Mouse (Mus musculus): Measurements from ENCODE around the gene Ing2. TPM values are rescaled to one million over a fixed set of nuclear protein-coding genes. Genes with fewer than 3 reads are reported as not detected.
A peak's percentile ranks its signal among the peaks of the same experiment; 100 is the strongest.

Gene Ing2
- total and polyA plus RNA-seq, 2 experiments from 2014 or later = 3.0 to 4.1 TPM

- peak; percentile 35 for DNase-seq (ENCODE audit: low spot score)
- Histone ChIP-seq H3K4me1 (ENCODE audit: control insufficient read depth, insufficient read depth) (no peaks in the 10 kb centered on the region; the same call in 1 of the 2 replicates), H3K27ac (ENCODE audit: low read depth) (peak overlapping the region; percentile 96), H3K4me3 (ENCODE audit: low read depth, low read length) (peak overlapping the region; percentile 69), H3K27me3 (ENCODE audit: control insufficient read depth, insufficient read depth, low read length) (no peaks in the 10 kb centered on the region), H3K36me3 (replicated peaks; ENCODE audit: control insufficient read depth, insufficient read depth, low read length) (peaks cover 23% of the 10 kb centered on the region), H3K9ac (replicated peaks; ENCODE audit: low read depth, low read length) (peak overlapping the region; percentile 74), H3K9me3 (replicated peaks; ENCODE audit: control insufficient read depth, low read length) (no peaks in the 10 kb centered on the region), H3K4me2 (ENCODE audit: low read depth, low read length) (peak overlapping the region; percentile 77)
- WGBS = 0% methylated on average over 40 of the region's 44 CpGs
- TF ChIP-seq CTCF (IDR thresholded peaks at IDR 0.05; ENCODE audit: low read depth) = peak; percentile 8; the same call in 1 of the 2 replicates
- no peak for TF ChIP-seq EP300 (IDR thresholded peaks at IDR 0.05; ENCODE audit: low read depth)
- ATAC-seq (ENCODE audit: insufficient read depth, low read depth) = peak; percentile 33
Observed at GRCm38 (mm10) chr8:47713171-47713663, 37.9 kb upstream of the Ing2 start.

- 83% methylated on average over 5 of the region's 5 CpGs for WGBS
Observed at GRCm38 (mm10) chr8:47708106-47708505, 32.8 kb upstream of the Ing2 start.

GRCm38 (mm10) chr8:47706746-47707145, 31.4 kb upstream of the Ing2 start:
- peaks cover 32% of the 10 kb centered on the region for H3K36me3 ChIP-seq (replicated peaks; ENCODE audit: control insufficient read depth, insufficient read depth, low read length)
- WGBS = 86% methylated on average over 8 of the region's 8 CpGs

More at GRCm38 (mm10) chr8:47708106-47708505, 32.8 kb upstream of the Ing2 start:
- peaks cover 37% of the 10 kb centered on the region for H3K36me3 ChIP-seq (replicated peaks; ENCODE audit: control insufficient read depth, insufficient read depth, low read length)
- ATAC-seq (ENCODE audit: insufficient read depth, low read depth) (no peak), DNase-seq (ENCODE audit: low spot score) (no peak)
- no peaks in the 10 kb centered on the region for H3K4me1 ChIP-seq (ENCODE audit: control insufficient read depth, insufficient read depth)
- no peak overlapping the region for H3K9ac ChIP-seq (replicated peaks; ENCODE audit: low read depth, low read length)
- H3K9me3 ChIP-seq (replicated peaks; ENCODE audit: control insufficient read depth, low read length) = no peaks in the 10 kb centered on the region
- H3K4me2 ChIP-seq (ENCODE audit: low read depth, low read length) = no peak overlapping the region
- no peaks in the 10 kb centered on the region for H3K27me3 ChIP-seq (ENCODE audit: control insufficient read depth, insufficient read depth, low read length)
- no peak overlapping the region for H3K27ac ChIP-seq (ENCODE audit: low read depth)
- no peak overlapping the region for H3K4me3 ChIP-seq (ENCODE audit: low read depth, low read length)
- TF ChIP-seq CTCF (IDR thresholded peaks at IDR 0.05; ENCODE audit: low read depth) (no peak), EP300 (IDR thresholded peaks at IDR 0.05; ENCODE audit: low read depth) (no peak)

GRCm38 (mm10) chr8:47702333-47702732, 27.0 kb upstream of the Ing2 start:
- H3K4me1 ChIP-seq (ENCODE audit: control insufficient read depth, insufficient read depth) = no peaks in the 10 kb centered on the region

More at GRCm38 (mm10) chr8:47706746-47707145, 31.4 kb upstream of the Ing2 start:
- Histone ChIP-seq H3K27ac (ENCODE audit: low read depth) (no peak overlapping the region), H3K4me3 (ENCODE audit: low read depth, low read length) (no peak overlapping the region), H3K27me3 (ENCODE audit: control insufficient read depth, insufficient read depth, low read length) (no peaks in the 10 kb centered on the region), H3K9ac (replicated peaks; ENCODE audit: low read depth, low read length) (no peak overlapping the region), H3K4me2 (ENCODE audit: low read depth, low read length) (no peak overlapping the region), H3K9me3 (replicated peaks; ENCODE audit: control insufficient read depth, low read length) (no peaks in the 10 kb centered on the region), H3K4me1 (ENCODE audit: control insufficient read depth, insufficient read depth) (no peaks in the 10 kb centered on the region)
- no peak for TF ChIP-seq CTCF (IDR thresholded peaks at IDR 0.05; ENCODE audit: low read depth)
- TF ChIP-seq EP300 (IDR thresholded peaks at IDR 0.05; ENCODE audit: low read depth) = no peak
- DNase-seq (ENCODE audit: low spot score) (no peak), ATAC-seq (ENCODE audit: insufficient read depth, low read depth) (no peak)

GRCm38 (mm10) chr8:47697696-47698095, 22.3 kb upstream of the Ing2 start:
- Histone ChIP-seq H3K36me3 (replicated peaks; ENCODE audit: control insufficient read depth, insufficient read depth, low read length) (no peaks in the 10 kb centered on the region), H3K4me3 (ENCODE audit: low read depth, low read length) (no peak overlapping the region)
- 68% methylated on average over 1 of the region's 1 CpGs for WGBS

More at GRCm38 (mm10) chr8:47702333-47702732, 27.0 kb upstream of the Ing2 start:
- Histone ChIP-seq H3K9me3 (replicated peaks; ENCODE audit: control insufficient read depth, low read length) (no peaks in the 10 kb centered on the region), H3K36me3 (replicated peaks; ENCODE audit: control insufficient read depth, insufficient read depth, low read length) (0 out of 2 replicates have a peak, but pooled peaks cover 6% of the 10 kb centered on the region), H3K9ac (replicated peaks; ENCODE audit: low read depth, low read length) (no peak overlapping the region), H3K27ac (ENCODE audit: low read depth) (no peak overlapping the region), H3K4me3 (ENCODE audit: low read depth, low read length) (no peak overlapping the region), H3K27me3 (ENCODE audit: control insufficient read depth, insufficient read depth, low read length) (no peaks in the 10 kb centered on the region), H3K4me2 (ENCODE audit: low read depth, low read length) (no peak overlapping the region)
- no peak for TF ChIP-seq EP300 (IDR thresholded peaks at IDR 0.05; ENCODE audit: low read depth)
- no peak for TF ChIP-seq CTCF (IDR thresholded peaks at IDR 0.05; ENCODE audit: low read depth)
- DNase-seq (ENCODE audit: low spot score) = no peak
- 37% methylated on average over 1 of the region's 1 CpGs for WGBS
- ATAC-seq (ENCODE audit: insufficient read depth, low read depth) = no peak

More at GRCm38 (mm10) chr8:47697696-47698095, 22.3 kb upstream of the Ing2 start:
- ATAC-seq (ENCODE audit: insufficient read depth, low read depth) (no peak), DNase-seq (ENCODE audit: low spot score) (no peak)
- TF ChIP-seq EP300 (IDR thresholded peaks at IDR 0.05; ENCODE audit: low read depth) = no peak
- TF ChIP-seq CTCF (IDR thresholded peaks at IDR 0.05; ENCODE audit: low read depth) = no peak
- no peak overlapping the region for H3K4me2 ChIP-seq (ENCODE audit: low read depth, low read length)
- no peaks in the 10 kb centered on the region for H3K9me3 ChIP-seq (replicated peaks; ENCODE audit: control insufficient read depth, low read length)
- no peaks in the 10 kb centered on the region for H3K4me1 ChIP-seq (ENCODE audit: control insufficient read depth, insufficient read depth)
- no peaks in the 10 kb centered on the region for H3K27me3 ChIP-seq (ENCODE audit: control insufficient read depth, insufficient read depth, low read length)
- H3K9ac ChIP-seq (replicated peaks; ENCODE audit: low read depth, low read length) = no peak overlapping the region
- no peak overlapping the region for H3K27ac ChIP-seq (ENCODE audit: low read depth)

Data from heart, postnatal 0 days (tissue).